Mouse (Mus musculus) liver (tissue): ENCODE results near the gene Phlda1.
A peak's percentile ranks its signal among the peaks of the same experiment; 100 is the strongest.

ENCODE experiments used
- DNase-seq: peaks from one replicate; pipeline ENCODE4 v3.0.0-alpha.2; 2020; ENCODE audit warnings: mixed read lengths

The Phlda1 gene

DNA sequence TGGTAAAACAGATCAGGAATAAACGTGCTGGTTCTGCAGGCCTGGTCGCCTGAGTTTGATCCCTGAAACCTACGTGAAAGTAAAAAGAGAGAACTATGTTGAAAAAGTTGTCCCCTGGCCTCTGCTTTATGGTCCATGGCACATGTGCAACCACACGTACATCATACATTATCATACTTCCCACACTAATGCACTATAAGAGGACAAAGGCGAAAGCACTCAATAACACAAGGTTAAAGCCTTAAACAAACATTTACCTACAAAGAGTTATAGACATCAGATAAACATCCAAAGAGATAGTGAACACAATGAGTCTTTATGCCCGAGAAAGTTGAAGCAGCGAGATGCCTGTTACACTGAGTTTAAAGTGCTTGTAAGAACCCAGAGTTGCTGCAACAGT, 24.3 kb downstream of the Phlda1 start:
- no peak for DNase-seq

DNA sequence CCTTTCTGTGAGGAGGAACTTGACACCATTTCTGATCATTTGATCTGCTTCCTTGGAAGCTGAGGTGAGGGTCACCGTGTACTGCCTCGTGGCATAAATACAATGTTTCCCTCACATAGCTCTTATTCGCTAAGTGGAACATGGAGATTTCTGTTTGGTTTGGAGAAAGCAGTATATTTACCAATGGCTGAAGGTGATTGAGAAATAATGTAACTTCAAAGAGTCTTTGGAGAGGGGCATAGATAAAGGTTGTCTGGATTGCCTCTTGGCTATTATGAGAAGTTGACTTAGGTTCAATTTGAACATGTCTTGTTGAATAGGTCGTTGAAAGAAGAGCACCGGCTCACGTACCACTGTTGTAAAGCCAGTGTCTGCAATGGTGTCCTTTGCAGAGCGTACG, 28.6 kb downstream of the Phlda1 start:
- DNase-seq, result no peak

DNA sequence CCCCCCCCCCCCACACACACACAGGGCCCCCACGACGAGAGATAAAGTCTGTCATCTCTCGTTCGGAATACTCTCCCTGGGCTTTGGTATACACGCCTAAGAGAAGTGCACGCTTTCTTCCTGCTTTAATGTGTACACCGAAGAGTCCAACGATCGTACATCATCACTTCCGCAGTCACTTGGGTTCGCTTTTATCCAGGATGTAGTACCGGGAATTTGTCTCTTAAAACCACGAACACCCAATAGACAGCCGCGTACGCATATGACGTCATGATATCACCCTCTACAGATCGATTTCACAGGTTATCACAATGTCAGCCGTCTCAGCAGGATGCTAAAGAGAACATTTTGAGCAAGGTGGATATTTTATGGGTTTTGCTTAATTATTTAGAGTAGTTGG, 31.3 kb downstream of the Phlda1 start:
- no peak for DNase-seq

DNA sequence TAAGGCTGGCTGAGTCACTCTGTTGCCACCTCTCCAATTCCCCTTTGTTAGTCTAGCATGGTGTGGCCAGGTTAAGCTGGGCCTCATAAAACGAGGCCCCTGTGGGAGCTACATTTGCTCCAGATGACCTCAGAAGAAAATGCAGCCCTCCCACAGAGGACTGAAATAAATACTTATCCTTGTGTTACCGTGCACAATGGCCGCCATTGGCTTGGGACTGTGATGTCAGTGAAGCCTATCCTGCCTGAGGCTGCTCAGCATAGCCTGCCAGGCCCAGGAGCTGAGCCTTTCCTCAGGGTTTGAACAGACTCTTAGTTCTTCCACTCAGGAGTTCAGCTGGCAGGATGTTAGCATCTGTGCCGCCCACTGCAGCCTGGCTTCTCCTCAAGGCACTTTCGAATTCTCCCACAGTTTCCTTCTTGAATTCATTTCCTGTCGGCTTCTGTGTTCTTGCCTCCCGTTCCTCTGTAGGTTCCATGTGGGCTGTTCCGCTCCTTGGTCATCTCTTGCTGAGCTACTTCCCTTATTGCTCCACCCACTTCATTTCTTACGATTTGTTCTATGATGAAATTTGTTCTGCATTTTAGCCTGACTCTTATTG, 33.7 kb downstream of the Phlda1 start:
- no peak for DNase-seq

DNA sequence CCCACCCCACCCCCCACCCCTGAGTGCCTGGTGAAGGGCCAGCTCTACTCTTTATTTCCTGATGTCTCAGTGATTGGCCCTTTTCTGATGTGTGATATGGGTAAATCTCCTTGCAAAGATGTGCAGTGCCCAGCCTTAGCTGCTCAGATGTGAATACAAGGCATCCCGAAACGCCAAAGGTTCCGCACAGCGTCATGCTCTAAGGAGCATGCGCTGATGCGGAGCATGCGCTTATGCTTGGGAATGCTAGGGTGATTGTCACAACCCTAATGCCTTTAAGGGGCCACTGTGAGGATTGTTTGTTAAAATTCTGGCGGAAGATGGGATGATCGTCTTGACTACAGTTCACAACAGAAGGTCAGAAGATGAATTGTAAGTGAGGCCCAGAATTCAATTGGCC, 34.6 kb downstream of the Phlda1 start:
- DNase-seq, result no peak

DNA sequence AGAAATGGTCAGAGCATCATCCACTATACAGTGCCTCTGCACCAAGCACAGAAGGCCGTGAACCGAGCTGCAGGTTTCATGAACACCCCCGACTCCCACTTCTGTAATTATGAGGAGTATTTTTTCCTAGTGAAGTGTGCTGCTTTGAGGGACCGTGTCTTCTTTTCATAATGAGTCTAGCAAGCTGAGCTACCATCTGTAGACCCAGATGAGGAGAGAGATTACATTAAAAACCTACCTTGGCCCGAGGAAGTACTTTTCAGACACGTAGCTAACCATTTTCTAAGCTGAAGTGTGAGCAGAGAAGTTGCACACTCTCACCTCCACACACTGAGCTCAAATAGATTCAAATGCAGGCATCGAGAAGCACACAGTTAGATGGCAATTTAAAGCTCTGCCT, 37.0 kb downstream of the Phlda1 start:
- DNase-seq, result no peak

DNA sequence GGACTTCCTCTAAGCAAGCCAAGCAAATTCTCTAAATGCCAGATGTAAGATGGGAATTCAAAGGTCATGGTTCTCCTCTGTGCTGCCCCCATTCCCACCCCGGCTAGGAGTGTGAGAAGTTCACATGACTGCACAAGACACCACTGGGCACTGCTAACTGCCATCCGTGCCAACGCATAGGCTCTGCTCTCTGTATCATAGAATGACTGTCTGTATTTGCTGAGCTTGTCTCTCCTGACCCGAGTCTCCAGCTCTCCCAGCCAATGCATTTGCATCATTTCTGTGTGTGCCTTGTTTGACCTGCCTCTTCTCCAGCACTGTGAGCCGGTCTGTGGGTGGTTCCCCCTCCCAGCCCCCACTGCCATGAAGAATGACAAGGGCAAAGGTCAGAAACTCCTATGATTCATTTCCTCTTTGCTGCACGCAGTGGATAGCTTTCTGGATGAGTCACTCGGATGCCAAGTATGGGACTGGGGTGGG, 37.7 kb downstream of the Phlda1 start:
- peak; percentile 60 for DNase-seq

DNA sequence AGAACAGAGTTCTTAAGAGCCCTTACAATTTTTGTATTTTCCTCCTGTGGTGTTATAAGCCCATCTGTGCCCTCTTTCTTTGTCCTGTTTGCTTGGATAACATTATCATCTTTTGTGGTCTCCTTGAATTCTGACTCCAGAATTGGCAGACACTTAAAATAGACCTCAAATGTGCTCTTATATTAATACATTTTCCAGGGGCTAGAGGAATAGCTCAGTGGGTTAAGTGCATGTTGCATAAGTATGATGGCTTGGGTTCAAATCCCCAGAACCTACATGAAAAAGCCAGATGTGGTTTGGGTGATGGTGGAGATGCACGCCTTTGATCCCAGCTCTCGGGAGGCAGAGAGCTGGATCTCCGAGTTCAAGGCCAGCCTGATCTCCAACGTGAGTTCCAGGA, 38.2 kb downstream of the Phlda1 start:
- DNase-seq, result no peak

DNA sequence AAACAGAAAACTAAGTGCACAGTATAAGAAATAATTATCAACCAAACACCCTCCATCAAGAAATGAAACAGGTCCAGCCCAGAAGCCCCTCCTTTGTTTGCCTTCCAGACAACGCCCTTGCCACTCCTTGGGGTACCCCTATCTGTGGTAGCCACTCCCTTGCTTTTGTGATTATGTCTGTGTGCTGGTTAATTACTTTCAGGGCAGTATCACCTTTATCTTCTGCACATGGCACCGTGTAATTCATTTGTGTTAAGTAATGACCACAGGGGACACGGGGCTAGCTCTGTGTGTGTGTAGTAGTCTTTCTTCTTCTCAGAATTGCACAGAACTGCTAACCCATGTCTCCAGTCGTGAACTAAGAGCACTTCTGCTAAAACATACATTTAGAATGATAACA, 39.6 kb downstream of the Phlda1 start:
- peak; percentile 33 for DNase-seq

DNA sequence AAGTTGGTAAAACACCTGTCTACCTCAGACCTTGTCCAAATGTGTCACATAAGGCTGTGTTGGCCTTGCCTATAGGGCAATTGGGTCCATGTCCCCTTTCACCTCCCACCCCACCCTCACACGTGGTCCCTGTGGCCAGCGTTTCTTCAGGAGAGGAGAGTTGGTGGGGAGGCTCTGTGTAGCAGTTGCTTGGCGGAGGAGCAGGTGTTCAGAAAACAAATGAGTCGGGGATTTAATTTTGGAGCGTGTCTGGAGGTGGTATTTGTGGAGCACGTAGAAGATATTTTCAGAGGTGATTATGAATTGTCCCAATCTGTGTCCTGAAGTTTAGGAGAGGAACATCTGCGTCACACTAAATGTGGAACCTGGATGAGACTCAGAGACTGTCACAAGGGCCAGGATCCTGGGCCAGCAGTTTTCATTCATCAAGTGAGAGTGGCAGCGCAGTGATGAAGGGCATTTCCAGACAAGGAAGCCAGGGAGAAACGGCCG, 41.8 kb downstream of the Phlda1 start:
- DNase-seq, result no peak

DNA sequence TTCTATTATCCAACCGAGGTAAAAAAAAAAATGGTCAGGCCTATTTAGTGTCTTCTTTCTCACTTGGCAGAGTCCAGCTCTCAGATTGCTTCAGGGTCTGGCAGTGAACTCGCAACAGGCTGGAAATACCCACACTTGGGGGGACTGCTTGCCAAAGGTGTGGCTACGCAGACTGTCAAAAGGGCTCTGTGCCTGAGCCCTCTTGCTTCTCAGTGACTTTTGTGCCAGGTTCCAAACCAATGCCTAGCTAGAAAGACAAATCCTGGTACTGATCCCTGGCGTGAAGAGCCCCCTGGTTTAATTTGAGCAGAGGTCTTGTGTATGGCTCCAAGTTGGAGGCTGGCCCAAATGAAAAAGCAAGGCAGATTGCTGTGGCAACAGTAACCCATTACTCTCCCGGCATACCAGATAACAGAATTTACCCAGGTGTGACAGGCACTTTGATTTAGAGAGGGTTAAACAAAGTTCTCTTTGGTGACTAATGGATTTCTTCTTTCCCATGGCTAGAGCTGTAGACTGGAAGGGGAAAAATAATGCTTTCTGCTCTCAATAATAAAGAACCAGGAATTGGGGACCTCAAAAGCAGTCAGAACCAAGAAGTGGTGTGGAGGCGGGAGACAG, 44.1 kb downstream of the Phlda1 start:
- DNase-seq, result no peak

DNA sequence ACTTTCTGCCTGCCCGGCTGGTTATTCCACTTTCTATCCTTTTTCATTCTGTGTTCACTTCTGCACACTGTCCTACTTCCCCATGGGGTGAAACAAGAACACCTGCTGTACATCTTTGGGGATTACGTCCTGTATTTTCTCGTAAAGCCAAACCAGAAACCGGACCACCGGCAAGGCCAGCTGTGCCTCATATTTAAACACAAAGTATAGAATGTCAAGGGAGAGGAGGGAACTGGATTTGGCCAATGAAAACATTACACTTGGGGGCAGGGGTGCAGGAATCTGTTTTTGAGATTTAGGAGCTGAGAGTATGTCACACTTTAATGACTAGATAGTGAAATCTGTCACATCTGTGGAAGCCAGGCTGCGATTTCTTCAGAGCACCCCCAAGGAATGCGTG, 47.6 kb downstream of the Phlda1 start:
- no peak for DNase-seq

DNA sequence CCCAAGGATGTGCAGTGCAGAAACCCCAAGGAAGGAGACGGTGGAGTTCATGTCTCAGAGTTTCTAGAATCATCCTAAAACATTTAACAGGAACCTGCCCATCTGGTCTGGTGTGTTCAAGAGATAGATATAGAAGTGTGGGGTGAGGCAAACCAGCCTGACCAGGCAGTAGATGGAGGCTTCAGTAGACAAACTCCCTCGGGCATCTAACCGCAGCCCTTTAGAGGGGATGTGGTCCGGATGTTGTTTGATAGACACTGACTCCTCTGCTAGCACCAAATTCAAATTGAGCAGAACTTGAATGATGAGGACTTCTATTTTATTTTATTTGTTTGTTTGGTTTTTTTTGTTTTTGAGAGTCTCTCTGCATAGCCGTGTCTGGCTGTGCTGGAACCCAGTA, 48.6 kb downstream of the Phlda1 start:
- DNase-seq, result no peak

DNA sequence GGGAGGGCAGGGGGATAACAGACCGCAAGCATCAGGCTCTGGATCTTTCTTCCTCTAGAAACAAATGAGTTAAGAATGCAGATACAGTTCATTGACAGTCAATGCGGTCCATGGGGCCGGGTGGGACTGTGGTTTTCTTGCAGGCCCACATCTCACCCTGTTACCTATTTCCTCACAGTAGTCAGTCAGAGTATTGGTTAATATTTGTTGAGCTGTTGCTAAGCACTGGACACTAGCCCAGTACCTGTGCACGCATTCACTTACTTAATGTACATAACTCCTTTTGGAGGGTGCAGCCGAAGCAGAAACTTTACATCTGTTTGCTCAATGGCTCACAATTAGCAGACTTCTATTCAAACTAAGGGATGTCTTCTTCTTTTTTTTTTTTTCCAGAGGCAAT, 52.1 kb downstream of the Phlda1 start:
- no peak for DNase-seq
